Mouse (Mus musculus): Measurements from ENCODE around the gene Zfp704.

Gene Zfp704

DNA sequence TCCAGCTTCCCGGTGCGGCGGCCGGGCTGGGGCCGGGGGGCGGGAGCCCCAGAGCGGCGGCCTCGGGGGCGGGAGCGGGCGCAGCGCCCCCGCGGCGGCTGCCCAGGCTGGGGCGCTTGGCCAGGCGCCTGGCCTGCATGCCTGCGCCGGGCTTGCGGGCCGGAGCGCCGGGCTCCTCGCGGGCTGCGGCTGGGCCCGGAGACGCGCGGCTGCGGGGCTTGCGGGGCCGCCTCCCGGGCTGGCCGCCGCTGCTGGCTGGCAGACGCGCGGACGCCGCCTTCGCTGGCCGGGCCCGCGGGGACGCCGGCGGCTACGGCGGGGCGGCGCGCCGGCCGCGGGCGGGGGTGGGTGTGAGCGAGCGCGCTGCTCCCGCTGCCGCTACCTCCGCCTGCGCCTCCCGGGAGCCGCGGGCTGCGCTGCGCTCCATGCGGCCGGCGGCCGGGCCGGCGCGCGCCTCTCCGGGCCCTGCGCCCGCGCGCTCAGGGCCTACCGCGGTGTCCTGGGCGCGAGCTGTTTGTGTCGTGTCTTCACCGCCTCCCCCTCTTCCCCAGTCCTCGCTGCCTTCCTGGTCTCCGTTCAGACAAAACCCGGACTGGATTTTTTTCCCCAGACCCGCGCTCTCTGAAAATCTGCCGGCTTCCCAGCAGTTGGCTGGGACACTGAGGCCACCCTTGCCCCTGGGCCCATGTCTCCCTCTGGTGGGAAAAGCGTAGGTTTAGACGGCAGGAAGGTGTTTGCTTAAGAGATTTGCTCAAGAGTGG, at the start of gene Zfp704:
Gene Zfp704, minus strand, starts transcription at position 505 of the 761 bp plus-strand sequence.
- DNase-seq (ENCODE audit: low spot score in 2 of 2): peak; percentile 85 to 86

DNA sequence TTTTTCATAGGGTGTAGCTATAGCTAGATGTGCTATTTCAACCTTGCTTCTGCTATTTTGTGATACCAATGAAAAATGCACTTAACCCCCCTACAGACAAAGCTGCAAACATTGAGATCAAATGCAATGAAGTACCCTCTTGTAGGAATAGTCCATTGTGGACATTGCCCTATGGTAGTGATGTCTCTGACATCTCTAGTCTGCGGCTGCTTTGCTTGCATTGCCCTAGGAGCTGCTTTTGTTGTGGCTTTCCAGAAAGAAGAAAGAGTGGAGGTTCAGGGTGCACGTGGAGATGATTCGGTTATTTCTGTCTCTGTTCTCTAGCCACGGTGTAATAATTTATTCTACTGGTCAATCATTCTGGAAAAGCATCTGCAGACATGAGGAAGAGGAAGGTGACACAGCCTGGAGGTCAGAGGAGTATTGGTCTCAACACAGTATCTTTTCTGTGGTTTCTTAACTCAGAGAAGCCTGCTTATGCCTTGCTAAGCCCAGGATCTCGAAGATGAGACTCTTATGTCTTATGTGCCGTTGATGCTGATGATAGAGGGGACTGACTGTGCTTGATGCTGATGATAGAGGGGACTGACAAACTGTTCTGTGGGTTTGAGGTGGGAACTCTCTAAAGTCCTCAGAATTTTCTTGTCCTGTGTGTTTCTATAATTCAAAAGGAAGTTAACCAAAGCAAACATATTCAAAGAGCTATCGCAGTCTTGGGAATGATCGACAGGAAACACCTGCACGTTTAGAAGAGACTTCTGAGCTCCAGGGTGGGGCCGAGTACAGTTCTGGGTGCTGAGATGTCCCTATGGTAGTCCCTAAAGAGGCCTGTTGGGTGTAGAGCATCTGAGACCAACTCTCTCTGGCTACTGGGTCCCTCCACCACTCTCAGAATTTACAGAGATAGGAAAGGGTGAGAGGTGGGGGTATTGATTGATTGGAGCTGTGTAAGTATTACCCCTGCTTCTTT, 23.4 kb upstream of the Zfp704 start:
- DNase-seq (ENCODE audit: low spot score in 2 of 2): no peak

DNA sequence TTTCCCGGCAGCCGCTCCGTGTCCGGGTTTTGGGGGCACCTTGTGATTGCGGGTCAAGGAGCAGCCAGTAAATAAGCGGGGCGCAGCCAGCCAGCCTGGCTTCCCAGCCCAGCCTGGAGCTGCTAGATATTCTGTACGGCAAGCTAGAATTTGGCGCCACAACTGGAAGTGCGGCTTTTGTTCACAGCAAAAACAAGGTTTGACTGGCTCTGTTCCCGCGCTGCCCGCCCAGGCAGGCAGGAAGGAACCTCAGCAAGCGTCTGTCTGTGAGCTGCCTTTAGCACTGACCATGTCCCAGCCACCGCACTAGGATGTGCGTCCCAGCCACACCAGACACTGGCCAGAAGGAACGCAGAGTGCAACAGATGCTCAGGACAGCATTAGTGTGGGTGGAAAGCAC, 20.1 kb upstream of the Zfp704 start:
- no peak for DNase-seq (ENCODE audit: low spot score in 2 of 2)

DNA sequence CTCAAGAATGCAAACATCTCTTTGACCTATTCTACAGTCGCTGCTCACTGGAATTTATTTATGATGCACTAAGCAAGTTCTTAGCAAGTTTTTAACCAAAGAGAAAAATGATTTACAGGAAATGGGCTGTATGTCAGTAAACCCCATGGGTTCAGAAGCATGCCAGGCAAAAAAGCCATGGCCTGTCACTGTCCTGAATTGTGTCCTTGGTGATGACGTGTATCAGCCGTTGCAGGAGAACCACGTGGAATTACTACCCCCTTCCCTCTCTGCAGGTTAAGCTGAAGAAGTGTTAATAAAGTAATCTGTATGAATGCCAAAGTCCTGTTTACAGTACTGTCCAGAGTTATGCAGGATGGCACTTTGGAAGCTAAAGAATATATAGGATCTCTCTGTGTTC, 18.2 kb upstream of the Zfp704 start:
- DNase-seq (ENCODE audit: low spot score in 2 of 2): no peak

DNA sequence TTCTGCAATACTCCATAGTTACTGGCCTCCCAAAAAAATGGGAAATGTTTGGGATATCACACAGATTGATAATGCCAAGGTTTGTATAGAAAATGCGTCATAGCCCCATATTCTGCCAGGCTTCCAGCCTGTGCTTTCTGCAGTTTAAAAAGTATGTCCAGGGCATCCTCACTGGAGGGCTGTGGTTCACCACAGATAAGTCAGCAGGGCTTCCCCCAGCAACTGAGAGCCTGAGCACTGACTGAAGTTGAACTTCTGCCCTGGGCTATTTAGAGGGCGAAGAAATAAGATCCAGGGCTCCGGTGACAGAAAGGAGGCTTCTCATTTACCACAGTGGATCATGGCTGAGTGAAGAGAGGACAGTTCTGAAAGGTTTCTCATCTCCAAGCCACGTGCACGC, 16.3 kb upstream of the Zfp704 start:
- no peak for DNase-seq (ENCODE audit: low spot score in 2 of 2)

DNA sequence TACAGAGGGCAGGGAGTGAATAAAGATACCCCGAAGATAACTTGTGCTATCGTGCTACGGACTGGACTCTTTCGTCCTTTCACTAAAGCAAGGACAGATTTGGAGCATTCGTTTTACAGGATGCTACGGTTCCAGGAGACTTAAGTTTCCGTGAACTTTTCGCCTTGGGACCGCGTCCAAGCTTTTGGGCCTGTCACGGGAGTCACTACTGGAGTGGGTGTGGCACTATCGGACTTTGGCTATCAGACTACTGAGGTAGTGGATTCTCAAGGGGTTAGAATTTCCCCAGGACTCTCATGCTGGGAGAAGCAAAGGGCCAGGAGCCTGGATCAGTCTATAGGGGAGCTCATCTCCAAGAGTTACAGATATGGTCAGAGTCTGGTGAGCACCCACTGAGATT, 10.7 kb upstream of the Zfp704 start:
- DNase-seq (ENCODE audit: low spot score in 2 of 2): no peak

DNA sequence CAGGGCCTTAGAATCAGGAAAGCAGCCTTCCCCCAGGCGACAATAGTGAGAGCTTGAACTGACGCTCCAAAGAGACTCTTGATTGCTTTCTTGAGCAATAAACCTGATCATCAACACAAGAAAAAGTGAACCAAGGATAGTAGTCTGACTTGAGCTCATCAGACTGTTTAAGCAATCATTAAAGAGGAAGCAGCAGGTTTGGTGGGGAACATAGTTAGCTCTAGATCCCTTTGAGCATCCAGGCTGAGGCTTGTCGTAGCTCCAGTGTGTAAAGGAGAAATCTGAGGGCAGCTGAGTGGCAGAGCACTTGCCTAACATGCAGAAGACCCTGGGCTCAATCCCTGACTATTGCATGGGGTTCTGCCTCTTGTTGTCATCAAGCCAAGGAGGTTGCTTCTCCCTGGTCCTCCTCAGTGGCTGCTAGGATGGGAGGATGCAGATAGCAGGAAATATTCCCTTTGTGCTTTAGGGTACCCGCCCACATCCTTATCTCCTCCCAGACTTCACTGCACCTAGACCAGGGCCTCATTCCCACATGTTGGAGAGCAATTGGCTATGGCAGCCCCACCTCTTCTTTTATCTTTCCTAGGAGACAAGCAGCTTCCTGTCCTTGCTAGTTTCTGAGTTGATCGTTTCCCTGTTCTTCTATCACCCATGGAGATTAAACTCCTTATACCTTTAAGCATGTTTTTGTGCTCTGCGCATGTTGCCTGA, 9.8 kb upstream of the Zfp704 start:
- DNase-seq (ENCODE audit: low spot score in 2 of 2): no peak

DNA sequence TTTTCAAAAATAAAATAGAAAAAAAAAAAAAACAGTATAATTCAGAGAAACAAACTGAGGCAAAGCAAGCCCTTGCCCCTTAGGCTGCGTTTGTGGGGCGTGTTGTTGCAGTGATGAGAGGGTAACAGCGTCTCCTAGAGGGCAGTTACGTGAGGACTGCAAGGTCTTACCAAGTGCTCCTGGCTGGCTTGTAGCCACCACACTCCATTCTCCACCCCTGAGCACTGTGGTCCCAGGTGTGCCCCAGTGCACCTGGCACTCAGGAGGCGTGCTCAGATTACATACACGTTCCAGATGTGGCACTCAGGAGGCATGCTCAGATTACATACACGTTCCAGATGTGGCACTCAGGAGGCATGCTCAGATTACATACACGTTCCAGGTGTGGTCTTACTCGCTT, 7.2 kb upstream of the Zfp704 start:
- no peak for DNase-seq (ENCODE audit: low spot score in 2 of 2)

DNA sequence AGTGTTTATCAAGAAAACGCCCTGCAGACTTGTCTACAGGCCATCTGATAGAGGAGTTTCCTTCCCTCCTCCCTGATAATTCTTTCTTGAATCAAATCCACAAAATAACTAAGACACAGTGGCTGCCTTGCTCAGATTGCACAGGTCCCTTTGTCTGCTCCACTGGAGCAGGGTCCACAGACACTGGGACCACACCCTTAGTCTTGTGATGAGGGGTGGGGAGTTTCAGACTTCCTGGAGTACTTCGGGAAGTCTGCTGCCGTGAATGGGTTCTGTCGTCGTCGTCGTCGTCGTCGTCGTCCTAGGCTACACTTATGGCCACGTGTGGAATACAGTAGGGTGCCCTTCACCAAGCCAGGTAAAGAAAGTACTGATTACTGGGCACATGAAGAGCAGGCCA, 4.8 kb upstream of the Zfp704 start:
- DNase-seq (ENCODE audit: low spot score in 2 of 2): no peak

DNA sequence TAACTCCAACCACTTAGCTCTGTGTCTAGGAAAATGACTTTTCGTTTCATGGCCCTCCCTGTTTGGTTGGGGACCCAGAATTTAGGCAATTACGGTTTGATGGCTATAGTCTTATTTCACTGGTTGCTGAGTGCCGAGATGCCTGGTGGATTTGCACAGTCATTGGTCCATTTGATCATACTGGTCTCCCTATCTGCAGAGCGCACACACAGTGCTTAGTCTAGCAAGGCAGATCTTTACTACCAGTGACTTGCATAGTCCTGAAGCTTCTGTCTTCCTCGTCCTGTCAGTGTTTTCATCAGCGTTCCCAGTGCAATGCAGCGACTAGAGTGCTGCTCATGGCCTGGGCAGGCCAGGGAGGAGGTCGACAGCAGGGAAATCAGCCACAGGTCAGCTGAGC, 4.1 kb upstream of the Zfp704 start:
- no peak for DNase-seq (ENCODE audit: low spot score in 2 of 2)

DNA sequence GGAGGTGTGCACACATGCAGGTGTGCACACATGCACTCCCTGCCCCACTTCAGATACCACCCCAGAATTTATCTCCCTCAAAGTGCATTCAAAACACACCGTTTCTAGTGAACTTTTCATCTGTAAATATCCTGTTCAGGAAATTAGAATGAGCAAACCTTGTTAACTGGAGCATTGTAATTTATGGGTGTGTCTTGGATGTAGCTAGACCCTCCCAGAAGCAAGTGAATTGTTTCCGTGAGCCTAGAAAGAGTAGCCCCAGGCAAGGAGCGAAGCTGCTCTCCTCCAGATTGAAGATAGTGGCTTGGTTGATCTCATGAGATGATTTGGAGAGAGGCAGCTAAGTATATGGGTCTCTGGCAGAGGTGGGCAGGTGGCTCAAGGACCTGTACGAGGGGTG, 1.3 kb upstream of the Zfp704 start:
- DNase-seq (ENCODE audit: low spot score in 2 of 2): no peak

DNA sequence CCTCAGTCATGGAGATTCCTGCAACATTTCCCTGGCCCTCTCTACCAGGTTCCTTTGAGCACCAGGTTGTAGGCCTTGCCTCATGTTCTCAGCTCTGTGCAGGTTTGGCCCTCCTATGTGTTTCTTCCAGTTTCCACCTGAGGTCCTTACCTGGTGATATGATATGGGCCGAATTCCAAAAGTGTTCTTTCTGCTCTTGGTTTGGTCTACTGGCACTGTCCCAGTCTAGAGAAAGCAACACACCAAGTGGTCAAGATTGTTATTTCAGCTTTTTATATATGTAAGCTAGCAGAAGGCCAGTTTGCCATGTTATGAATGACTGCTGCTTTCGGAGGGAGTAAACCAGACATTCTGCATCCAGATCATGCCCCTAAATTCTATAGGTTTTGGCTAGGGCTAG, 541 bp upstream of the Zfp704 start:
- no peak for DNase-seq (ENCODE audit: low spot score in 2 of 2)

DNA sequence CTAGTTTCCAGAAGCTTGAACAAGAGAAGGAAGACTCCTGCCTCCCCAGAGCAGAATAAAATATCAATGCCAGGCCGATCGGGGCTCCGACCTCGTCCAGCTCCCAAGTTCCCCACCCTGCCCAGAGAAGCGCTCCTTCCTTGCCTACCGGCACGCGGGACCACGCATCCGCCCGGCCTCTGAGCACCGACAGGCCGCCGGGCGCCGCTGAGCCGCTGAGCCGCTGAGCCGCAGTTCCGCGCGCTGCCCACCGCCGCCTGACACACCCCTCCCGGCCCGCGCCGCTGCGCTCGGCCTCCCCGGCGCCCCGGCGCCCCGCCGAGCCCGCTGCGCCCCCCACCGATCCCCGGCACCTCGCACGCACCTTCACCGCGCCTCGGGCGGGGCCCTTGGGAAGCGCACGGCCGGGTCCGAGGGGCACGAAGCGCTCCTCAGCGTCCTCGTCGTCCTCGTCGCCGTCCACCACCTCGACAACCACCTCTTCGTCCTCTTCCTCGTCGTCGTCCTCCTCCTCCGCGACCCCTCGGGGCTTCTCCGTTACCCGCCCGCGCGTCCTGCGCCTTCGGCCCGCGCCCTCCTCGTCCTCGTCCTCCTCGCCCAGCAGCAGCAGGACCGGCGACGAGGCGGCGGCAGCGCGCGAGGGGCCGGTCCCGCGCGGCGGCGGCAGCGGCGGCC, 842 bp downstream of the Zfp704 start:
- DNase-seq (ENCODE audit: low spot score in 2 of 2): peak in 1 of 2 experiments; percentile 29

DNA sequence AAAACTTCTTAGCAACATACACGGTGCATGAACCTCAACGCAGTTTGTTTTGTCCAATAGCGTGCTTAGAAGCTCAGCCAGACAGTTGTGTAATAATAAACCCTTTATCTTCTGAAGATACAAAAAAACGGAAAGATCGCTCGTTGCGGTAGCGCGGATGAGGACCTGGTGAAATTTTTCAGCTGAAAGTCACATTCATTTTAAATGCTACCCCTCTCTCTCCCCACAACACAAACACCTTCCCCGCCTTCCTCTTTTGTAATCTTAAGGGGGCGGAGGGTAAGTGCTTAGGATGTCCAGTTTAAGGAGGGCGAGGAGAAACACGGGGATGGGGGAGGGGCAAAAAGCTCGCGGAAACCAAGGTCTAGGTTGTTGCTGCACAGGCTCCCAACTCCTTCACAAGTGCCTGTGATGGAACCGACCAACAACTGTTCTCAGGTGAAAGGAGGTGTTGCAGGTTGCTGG, 1.4 kb downstream of the Zfp704 start:
- peak in 1 of 2 experiments; percentile 36 for DNase-seq (ENCODE audit: low spot score in 2 of 2)

DNA sequence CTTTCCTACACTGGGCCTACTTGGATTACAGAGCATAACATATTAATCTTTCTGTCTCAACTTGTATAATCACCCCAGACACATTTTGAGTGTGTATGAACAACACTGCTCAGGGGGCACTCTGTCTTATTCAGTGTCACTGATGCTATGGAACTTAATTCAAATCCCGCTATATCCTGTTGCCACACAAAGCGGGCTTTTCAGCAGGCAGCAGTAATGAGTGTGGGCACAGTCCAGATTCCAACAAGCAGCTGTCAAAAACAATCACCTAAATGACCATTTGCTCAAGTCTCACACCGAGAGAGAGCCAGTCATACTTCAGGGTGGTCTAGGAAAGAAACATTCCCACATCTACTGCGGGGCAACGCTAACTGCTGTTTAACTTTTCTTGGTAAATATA, 2.2 kb downstream of the Zfp704 start:
- DNase-seq (ENCODE audit: low spot score in 2 of 2): no peak

DNA sequence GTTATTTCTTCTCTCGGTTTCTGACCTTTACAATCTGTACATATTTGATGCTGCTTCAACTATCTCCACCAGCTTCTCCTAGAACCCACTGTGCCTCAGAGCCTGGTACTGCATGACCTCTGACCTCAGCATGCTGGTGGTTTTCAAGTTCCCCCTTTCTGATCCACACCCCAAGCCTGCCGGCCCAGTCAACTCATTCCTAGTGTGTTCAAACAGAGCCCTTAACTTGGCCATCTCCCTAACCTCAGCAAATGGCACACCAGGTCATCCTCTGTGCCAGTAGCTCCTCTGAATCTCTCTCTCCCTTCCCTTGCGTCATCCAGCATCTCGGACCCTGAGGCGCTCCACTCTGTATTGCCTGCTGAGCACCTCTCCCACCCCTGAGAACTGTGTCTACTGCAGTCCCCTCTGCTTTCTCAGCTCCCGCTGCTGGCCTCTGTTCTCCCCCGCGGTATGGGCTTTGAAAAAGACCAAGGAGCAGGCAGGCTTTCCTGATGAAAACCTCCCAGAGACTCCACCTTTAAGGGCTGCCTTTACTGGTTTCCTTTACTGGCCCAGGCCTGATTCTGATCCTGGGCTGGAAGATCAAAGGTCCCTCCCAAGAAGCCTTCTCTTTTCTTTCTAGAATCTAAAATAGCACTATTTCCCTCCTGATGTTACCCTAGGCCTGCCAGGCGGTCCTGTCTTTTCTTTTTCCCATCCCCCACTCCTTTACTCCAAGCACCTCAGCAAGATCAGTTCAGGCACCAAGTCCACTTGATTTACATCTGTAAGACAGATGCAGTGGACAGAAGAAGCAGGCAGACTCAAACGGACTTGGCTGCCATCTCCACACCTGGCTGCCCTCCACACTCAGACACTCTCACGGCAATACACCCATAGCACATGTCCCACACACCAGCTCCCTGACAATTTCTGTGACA, 3.8 kb downstream of the Zfp704 start:
- DNase-seq (ENCODE audit: low spot score in 2 of 2): no peak

DNA sequence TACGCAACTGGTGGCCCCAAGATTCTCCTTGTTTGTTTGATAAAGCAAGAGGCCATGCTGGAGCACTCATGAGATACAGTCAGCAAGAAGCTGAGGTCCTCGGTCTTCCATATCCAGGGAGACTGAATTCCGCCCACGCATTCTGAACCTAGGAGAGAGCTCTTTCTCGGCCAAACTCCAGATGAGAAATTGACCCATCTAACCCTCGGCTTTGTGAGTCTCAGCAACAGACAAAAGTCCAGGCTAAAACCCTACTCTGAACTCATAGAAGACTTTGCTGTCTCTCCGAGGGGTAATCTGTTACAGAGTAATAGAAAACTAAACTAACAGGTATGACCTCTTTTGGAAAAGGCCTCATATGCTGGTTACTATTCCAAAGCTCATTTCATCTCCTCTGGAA, 4.9 kb downstream of the Zfp704 start:
- DNase-seq (ENCODE audit: low spot score in 2 of 2): no peak

DNA sequence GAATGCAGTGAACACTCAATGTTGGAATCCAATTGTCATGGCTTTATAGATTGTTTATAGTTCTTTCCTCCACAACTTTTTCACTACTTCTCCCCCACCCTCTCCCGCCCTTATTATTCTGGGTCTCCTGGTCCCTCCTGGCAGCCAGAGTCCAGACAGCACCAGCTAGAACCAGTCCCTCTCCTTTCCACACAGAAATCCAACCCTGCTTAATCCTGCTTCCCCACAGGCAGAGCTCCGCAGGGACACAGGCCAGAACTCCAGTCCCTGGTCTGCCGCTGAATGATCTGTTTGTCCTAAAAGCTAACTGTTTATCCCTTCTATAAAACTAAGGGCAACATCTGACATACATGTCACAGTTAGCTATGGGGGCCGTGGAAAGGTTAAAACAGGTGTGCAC, 6.0 kb downstream of the Zfp704 start:
- no peak for DNase-seq (ENCODE audit: low spot score in 2 of 2)

DNA sequence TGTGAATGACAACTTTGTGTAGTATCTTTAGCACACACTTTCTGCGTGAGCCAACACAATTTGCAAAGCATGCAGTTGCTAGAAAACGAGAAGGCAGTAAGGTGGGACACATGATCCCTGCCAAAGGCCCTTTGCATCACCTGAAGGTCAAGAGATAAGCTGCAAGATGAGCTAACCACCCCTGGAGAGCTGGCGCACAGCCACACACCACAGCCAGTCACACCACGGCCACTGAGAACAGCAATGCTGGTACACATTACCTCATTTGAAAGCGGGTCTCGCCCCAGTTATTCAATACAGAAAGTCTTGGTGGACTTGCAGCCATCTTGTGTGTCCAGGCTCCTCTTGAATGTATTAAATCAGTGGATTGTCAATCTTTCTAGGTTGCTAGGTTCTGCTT, 9.3 kb downstream of the Zfp704 start:
- no peak for DNase-seq (ENCODE audit: low spot score in 2 of 2)

DNA sequence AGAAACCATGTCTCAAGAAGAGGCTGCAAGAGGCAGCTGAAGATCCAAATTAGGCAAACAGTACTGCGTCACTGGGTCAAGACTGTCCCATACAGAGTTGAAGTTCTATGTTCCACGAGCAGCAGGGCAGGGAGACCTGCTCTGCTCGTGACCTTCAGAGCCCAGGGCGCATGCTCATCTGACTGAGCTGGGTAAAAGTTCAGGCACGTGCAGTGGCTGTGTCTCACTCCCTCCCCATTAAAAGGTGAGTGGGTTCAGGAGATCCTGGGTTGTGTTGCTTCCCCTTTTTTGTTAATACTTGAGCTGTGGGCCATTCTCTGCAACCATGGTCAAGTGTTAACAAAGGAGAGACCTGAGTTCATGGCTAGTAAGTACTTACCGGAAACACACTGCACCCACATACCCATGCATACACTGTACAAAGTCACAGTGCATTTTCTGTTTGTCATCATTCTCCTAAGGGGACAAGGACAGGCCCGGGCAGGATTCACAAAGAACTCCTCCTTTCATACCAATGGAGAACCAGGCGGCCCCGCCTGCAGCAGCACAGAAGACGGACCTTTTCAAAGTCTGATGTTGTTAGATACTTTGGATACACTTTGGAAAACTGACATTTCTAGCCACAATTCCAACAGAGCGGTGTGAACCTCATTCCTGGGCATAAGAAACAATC, 10.0 kb downstream of the Zfp704 start:
- DNase-seq (ENCODE audit: low spot score in 2 of 2): no peak
